Mouse (Mus musculus) megakaryocyte, embryonic 14.5 days (primary cell): ENCODE data around the gene RPS10-NUDT3.

Experiments used
- FLI1 ChIP-seq: IDR thresholded peaks from 2 replicates; pipeline ENCODE4 v1.6.1; 2012; ENCODE audit warnings: low read length, inconsistent platforms, mixed read lengths
- GATA1 ChIP-seq: IDR thresholded peaks from 3 replicates; pipeline ENCODE4 v1.6.1; 2012; ENCODE audit warnings: mixed read lengths, low read length, inconsistent platforms, borderline replicate concordance

DNA sequence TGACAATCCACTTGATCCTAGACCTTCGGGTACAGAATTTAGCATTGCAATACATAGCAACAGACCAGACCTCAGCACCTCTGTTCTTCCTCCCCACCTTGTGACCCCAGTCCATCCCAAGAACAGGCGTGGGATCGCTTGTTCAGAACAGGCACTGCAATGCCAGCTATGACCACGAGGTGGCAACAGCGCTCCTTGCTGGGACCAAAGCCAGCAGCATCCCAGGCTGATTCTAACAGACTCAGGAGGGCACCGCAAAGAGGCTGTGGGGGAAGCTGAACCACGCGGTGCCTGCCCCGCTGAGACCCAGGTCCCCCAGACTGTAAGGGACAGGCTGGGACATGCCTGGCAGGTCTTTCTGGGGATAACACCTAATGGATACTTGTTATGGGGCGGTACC, 100.3 kb downstream of the RPS10-NUDT3 start:
- TF ChIP-seq GATA1 (no peak), FLI1 (no peak)
